Mouse (Mus musculus): Measurements from ENCODE around the gene Cct7. TPM values are rescaled to one million over a fixed set of nuclear protein-coding genes. Genes with fewer than 3 reads are reported as not detected.

Gene Cct7
- polyA plus RNA-seq, 1 experiment from 2014 or later, result 506 TPM

DNA sequence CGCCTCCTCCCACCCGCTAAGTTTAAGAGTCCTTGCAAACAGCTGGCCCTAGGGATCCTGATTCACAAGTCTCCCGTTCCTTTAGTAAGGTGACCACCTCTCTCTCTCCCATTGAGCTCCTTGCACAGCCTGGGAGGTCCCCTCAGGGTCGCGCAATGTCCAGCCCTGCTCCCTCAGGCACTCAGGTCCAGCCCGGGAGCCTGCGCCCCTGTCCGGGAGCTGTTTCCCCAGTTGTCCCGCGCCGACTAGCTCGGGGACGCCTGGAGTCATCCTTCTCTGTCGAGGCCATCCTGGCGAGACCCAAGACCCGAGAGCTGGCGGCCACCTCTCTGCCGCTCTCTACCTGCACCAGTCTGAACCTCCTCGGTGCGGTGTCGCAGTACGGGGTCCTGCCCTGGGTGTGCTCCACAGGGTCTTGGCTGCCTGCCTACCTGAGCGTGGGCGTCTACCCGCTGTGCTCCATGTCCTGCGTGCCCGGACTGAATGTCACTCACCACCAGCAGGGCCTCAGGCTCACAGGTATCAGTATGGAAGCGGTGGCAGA is 27.4 kb upstream of the Cct7 start, which contains the start of gene Noto:
Noto (plus strand) TSS at position 51 of the 544 bp plus-strand sequence.
- 10% methylated on average over 28 of the region's 28 CpGs for WGBS
- no peak for TF ChIP-seq CTCF (IDR thresholded peaks at IDR 0.05; ENCODE audit: low read depth)
- Histone ChIP-seq H3K27me3 (ENCODE audit: insufficient read depth, low read length) (peaks cover 8% of the 10 kb centered on the region), H3K27ac (ENCODE audit: low read depth) (peak within 1 kb of the TSS; percentile 58), H3K4me3 (ENCODE audit: low read depth, low read length) (no peak within 1 kb of the TSS), H3K9me3 (ENCODE audit: low read depth, low read length) (no peaks in the 10 kb centered on the region), H3K9ac (no peak within 1 kb of the TSS), H3K4me2 (peak within 1 kb of the TSS; percentile 23; the same call in 1 of the 2 replicates), H3K4me1 (ENCODE audit: insufficient read depth) (no peaks in the 10 kb centered on the region; the same call in 1 of the 2 replicates), H3K36me3 (ENCODE audit: insufficient read depth) (no peaks in the 10 kb centered on the region)
- no peak for DNase-seq
- ATAC-seq (ENCODE audit: insufficient read depth), result no peak

DNA sequence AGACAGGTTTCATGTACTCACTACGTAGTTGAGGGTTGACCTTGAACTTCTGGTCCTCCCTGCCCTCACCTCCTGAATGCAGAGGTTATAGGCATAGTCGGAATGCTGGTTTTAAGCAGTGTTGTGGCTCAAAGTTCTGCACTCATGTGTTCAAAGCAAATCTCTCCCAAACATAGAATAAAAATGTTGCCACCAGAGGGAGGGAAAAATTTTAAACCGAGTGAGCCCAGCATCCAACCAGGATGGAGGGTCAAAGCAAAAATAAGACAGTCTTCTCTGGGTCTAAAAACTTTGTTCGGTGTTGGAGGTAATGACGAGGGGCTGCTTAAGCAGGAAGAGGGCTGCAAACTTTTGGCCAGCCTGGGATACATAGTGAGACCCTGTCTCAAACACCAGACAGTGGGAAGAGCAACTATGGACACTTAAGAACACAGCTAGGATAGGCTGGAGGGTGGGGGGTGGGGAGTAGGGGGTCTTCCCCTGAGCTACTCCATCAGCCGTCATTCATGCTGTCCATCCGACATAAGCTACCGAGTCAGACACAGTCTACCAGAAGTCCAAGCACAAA is 20.0 kb upstream of the Cct7 start:
- peak overlapping the region; percentile 93 for H3K4me3 ChIP-seq (ENCODE audit: low read depth, low read length)
- ATAC-seq (ENCODE audit: insufficient read depth) (peak; percentile 3; the same call in 1 of the 2 replicates), DNase-seq (no peak)

DNA sequence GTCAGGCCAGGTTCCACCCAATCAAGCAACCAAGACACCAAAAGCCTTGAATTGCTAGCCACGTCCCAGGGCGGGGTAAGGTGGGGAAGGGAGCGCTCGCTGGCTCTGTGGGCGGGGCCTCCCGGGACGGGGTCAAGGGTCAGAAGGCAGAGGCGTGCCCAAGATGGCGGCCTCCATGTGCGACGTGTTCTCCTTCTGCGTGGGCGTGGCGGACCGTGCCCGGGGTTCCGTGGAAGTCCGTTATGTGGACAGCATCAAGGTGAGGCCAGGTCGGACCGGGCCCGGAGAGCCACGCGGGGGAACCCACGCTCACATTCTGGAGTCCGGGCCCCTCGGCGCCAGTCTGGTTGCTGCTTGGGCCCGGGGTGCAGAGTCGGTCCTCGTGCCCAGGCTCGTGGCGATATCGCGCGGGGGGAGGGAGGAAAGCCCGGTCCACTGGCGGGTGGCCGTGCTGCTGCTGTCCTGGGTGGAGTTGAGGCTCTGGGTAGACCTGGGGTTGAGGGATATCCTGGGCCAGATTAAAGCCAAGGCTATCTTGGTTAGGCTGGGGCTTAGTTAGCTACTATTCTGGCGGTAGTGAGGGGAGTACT is 19.4 kb upstream of the Cct7 start, which contains the start of gene Smyd5:
Smyd5 (plus strand) TSS at position 148 of the 590 bp plus-strand sequence.
- Histone ChIP-seq H3K9me3 (ENCODE audit: low read depth, low read length) (no peaks in the 10 kb centered on the region), H3K36me3 (ENCODE audit: insufficient read depth) (no peaks in the 10 kb centered on the region), H3K9ac (peak within 1 kb of the TSS; percentile 83), H3K4me2 (peak within 1 kb of the TSS; percentile 70), H3K27me3 (ENCODE audit: insufficient read depth, low read length) (no peaks in the 10 kb centered on the region), H3K27ac (ENCODE audit: low read depth) (no peak within 1 kb of the TSS), H3K4me3 (ENCODE audit: low read depth, low read length) (peak within 1 kb of the TSS; percentile 93), H3K4me1 (ENCODE audit: insufficient read depth) (no peaks in the 10 kb centered on the region)
- ATAC-seq (ENCODE audit: insufficient read depth) (peak; percentile 86), DNase-seq (peak; percentile 91)
- TF ChIP-seq CTCF (IDR thresholded peaks at IDR 0.05; ENCODE audit: low read depth), result no peak
- WGBS, result under 1% methylated on average over 39 of the region's 39 CpGs

More for the DNA sequence above, 20.0 kb upstream of the Cct7 start:
- peak; percentile 4; the same call in 1 of the 2 replicates for TF ChIP-seq CTCF (IDR thresholded peaks at IDR 0.05; ENCODE audit: low read depth)
- Histone ChIP-seq H3K27ac (ENCODE audit: low read depth) (no peak overlapping the region), H3K9me3 (ENCODE audit: low read depth, low read length) (no peaks in the 10 kb centered on the region), H3K4me2 (peak overlapping the region; percentile 70), H3K27me3 (ENCODE audit: insufficient read depth, low read length) (no peaks in the 10 kb centered on the region), H3K36me3 (ENCODE audit: insufficient read depth) (no peaks in the 10 kb centered on the region), H3K4me1 (ENCODE audit: insufficient read depth) (no peaks in the 10 kb centered on the region), H3K9ac (peak overlapping the region; percentile 83)
- WGBS, result 44% methylated on average over 8 of the region's 8 CpGs

DNA sequence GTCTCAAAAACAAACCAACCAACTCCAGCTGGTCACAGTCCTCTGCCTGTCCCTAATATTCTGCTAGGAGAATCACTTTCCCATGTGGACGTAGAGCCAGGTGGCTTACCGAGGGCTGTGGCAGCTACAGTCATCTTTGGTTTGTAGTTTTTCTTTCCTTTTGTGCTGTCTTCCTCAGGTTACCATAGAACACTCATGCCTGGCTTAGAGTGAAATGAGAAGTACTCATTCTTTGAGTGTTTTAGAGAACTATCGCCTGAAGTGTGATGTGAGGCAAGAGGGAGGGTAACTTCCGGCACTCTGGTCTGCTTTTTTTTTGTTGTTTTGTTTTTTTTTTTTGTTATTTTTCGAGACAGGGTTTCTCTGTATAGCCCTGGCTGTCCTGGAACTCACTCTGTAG is 17.4 kb upstream of the Cct7 start:
- no peak for ATAC-seq (ENCODE audit: insufficient read depth)
- H3K36me3 ChIP-seq (ENCODE audit: insufficient read depth), result peaks cover 6% of the 10 kb centered on the region
- H3K4me3 ChIP-seq (ENCODE audit: low read depth, low read length), result no peak overlapping the region
- no peaks in the 10 kb centered on the region for H3K9me3 ChIP-seq (ENCODE audit: low read depth, low read length)
- no peak overlapping the region for H3K4me2 ChIP-seq
- H3K27ac ChIP-seq (ENCODE audit: low read depth), result no peak overlapping the region
- no peak for TF ChIP-seq CTCF (IDR thresholded peaks at IDR 0.05; ENCODE audit: low read depth)
- H3K27me3 ChIP-seq (ENCODE audit: insufficient read depth, low read length), result no peaks in the 10 kb centered on the region
- no peak overlapping the region for H3K9ac ChIP-seq
- WGBS, result 72% methylated on average over 5 of the region's 5 CpGs
- DNase-seq, result no peak
- no peaks in the 10 kb centered on the region for H3K4me1 ChIP-seq (ENCODE audit: insufficient read depth)

DNA sequence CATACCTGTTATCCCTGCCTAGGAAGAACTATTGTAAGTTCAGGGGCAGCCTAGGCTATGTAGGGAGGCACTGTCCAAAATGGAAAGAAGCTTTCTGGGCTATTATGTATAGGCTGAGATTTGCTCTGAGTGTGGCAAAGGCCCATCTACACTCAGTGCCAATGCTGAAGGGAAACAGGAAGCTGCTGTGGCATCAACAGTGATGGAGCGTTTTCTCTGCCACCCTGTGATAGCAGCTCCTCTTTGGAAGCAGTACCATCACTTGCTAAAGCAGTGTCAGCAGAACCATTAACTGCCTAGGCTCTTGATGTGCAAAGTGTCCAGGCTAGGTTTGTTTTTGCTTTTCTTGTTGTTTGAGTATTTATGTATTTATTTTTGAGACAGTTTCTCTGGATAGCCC is 15.1 kb upstream of the Cct7 start:
- H3K27me3 ChIP-seq (ENCODE audit: insufficient read depth, low read length), result no peaks in the 10 kb centered on the region
- no peak overlapping the region for H3K4me3 ChIP-seq (ENCODE audit: low read depth, low read length)
- no peak for ATAC-seq (ENCODE audit: insufficient read depth)
- H3K9me3 ChIP-seq (ENCODE audit: low read depth, low read length), result no peaks in the 10 kb centered on the region
- no peak overlapping the region for H3K4me2 ChIP-seq
- 90% methylated on average over 1 of the region's 1 CpGs for WGBS
- H3K36me3 ChIP-seq (ENCODE audit: insufficient read depth), result peaks cover 26% of the 10 kb centered on the region
- no peak for TF ChIP-seq CTCF (IDR thresholded peaks at IDR 0.05; ENCODE audit: low read depth)
- DNase-seq, result no peak
- no peak overlapping the region for H3K9ac ChIP-seq
- H3K4me1 ChIP-seq (ENCODE audit: insufficient read depth), result no peaks in the 10 kb centered on the region
- H3K27ac ChIP-seq (ENCODE audit: low read depth), result no peak overlapping the region

DNA sequence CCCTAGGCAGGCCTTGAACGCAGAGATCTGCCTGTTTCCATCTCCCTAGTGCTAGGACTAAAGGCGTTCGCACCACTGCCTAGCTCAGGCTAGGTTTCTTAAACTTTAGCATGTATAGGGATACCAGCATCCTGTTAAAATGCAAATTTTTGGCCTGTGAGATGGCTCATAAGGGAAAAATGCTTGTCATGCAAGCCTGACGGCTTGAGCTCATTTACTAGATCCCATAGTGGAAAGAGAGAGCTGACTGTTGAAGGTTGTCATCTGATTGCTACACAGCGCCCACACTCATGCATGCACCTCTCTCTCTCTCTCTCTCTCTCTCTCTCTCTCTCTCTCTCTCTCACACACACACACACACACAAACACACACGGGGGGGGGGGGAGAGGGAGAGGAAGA is 14.7 kb upstream of the Cct7 start:
- no peak overlapping the region for H3K4me2 ChIP-seq
- no peak overlapping the region for H3K4me3 ChIP-seq (ENCODE audit: low read depth, low read length)
- no peak overlapping the region for H3K9ac ChIP-seq
- DNase-seq (no peak), ATAC-seq (ENCODE audit: insufficient read depth) (no peak)
- 81% methylated on average over 5 of the region's 6 CpGs for WGBS
- no peaks in the 10 kb centered on the region for H3K9me3 ChIP-seq (ENCODE audit: low read depth, low read length)
- no peak overlapping the region for H3K27ac ChIP-seq (ENCODE audit: low read depth)
- H3K27me3 ChIP-seq (ENCODE audit: insufficient read depth, low read length), result no peaks in the 10 kb centered on the region
- H3K4me1 ChIP-seq (ENCODE audit: insufficient read depth), result no peaks in the 10 kb centered on the region
- no peak for TF ChIP-seq CTCF (IDR thresholded peaks at IDR 0.05; ENCODE audit: low read depth)
- peaks cover 26% of the 10 kb centered on the region for H3K36me3 ChIP-seq (ENCODE audit: insufficient read depth)

DNA sequence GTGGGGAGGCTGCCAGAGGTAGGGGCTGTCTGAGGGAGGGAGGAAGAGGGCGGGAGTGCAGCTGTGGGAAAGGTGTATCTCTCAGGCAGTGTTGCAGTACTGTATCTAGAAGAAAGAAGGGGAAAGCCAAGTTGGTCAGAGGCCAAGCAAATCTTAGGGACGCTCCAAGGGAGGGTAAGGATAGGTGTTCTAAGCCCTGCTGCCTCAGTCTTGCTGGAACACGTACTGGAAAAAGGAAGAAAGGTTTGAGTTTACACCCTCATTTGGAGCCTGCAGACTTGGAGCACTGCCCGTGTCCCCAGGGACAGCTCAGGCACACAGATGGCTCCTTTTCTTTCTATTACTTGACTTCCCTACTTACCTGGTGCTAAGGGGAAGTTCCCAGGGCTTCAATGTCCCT is 10.2 kb upstream of the Cct7 start:
- Histone ChIP-seq H3K4me3 (ENCODE audit: low read depth, low read length) (no peak overlapping the region), H3K4me1 (ENCODE audit: insufficient read depth) (no peaks in the 10 kb centered on the region), H3K36me3 (ENCODE audit: insufficient read depth) (peaks cover 66% of the 10 kb centered on the region), H3K4me2 (no peak overlapping the region), H3K27ac (ENCODE audit: low read depth) (no peak overlapping the region), H3K9me3 (ENCODE audit: low read depth, low read length) (no peaks in the 10 kb centered on the region), H3K27me3 (ENCODE audit: insufficient read depth, low read length) (no peaks in the 10 kb centered on the region), H3K9ac (no peak overlapping the region)
- no peak for TF ChIP-seq CTCF (IDR thresholded peaks at IDR 0.05; ENCODE audit: low read depth)
- no peak for DNase-seq
- whole genome bisulfite sequencing, result 86% methylated on average over 4 of the region's 4 CpGs
- ATAC-seq (ENCODE audit: insufficient read depth), result no peak
